Mouse (Mus musculus) small intestine, adult 2 months (tissue): Measurements from ENCODE around the gene Rreb1.

Experiments
- CTCF ChIP-seq: fragments of 200-500 bp; IDR thresholded peaks from 2 replicates; pipeline ENCODE4 v1.5.1; 2012; ENCODE audit warnings: low read depth, mild to moderate bottlenecking, control low read depth, inconsistent platforms, low read length, moderate library complexity, mixed read lengths; ENCODE audit not compliant: insufficient replicate concordance, insufficient read length; ENCODE audit errors: extremely low read depth
- POLR2A ChIP-seq: fragments of 200-500 bp; IDR thresholded peaks from 2 replicates; pipeline ENCODE4 v1.6.1; 2012; ENCODE audit warnings: low read depth, mild to moderate bottlenecking, control low read depth, inconsistent platforms, low read length, moderate library complexity

- TF ChIP-seq CTCF (no peak), POLR2A (no peak)
Observed at GRCm38 (mm10) chr13:37742248-37742647, 36.0 kb upstream of the Rreb1 start.
